Mouse (Mus musculus) CH12.LX (cell line): ENCODE results near the gene Ccr8. TPM values are rescaled to one million over a fixed set of nuclear protein-coding genes. Genes with fewer than 3 reads are reported as not detected.

Experiments
- DNase-seq: peaks from one replicate; pipeline ENCODE4 v3.0.0-alpha.2; 2013; ENCODE audit errors: extremely low read depth
- H3K27ac ChIP-seq: 2 replicates; pipeline ENCODE4 v1.5.1; 2012; ENCODE audit warnings: low read depth, mild to moderate bottlenecking, control low read depth, moderate library complexity; ENCODE audit not compliant: insufficient read depth
- H3K27me3 ChIP-seq: replicated peaks from 2 replicates; pipeline ENCODE3; 2012; ENCODE audit warnings: inconsistent platforms
- H3K36me3 ChIP-seq, 2 experiments: replicated peaks in 1 of 2; 2 replicates each; pipeline versions ENCODE3 to v1.6.1; 2012; ENCODE audit warnings: inconsistent platforms in 1 of 2, low read length in 1 of 2, mild to moderate bottlenecking in 1 of 2, mixed read lengths in 1 of 2, moderate library complexity in 1 of 2; ENCODE audit not compliant: control insufficient read depth in 1 of 2, insufficient read depth in 1 of 2
- H3K4me1 ChIP-seq, 2 experiments: 2 replicates each; pipeline ENCODE4 v1.6.1; 2012; ENCODE audit warnings: inconsistent platforms in 1 of 2, moderate library complexity in 1 of 2; ENCODE audit not compliant: insufficient read depth in 2 of 2, control insufficient read depth in 1 of 2
- H3K4me2 ChIP-seq: 2 replicates; pipeline ENCODE4 v1.6.1; 2012; ENCODE audit warnings: low read depth, mild to moderate bottlenecking, control low read depth; ENCODE audit not compliant: poor library complexity, insufficient read depth, severe bottlenecking
- H3K4me3 ChIP-seq, 3 experiments: fragments of 150-350 bp in 1 of 3; sonication (generic) in 1 of 3; replicated peaks in 1 of 3; 2 replicates each; pipeline versions ENCODE3 to v1.5.1; 2011 to 2012; ENCODE audit warnings: low read depth in 2 of 3, low read length in 2 of 3, mild to moderate bottlenecking in 2 of 3, moderate library complexity in 2 of 3, control low read depth in 1 of 3, improper control_type of control experiment in 1 of 3, inconsistent platforms in 1 of 3, mixed read lengths in 1 of 3; ENCODE audit not compliant: poor library complexity in 1 of 3
- H3K79me2 ChIP-seq: replicated peaks from 2 replicates; pipeline ENCODE4 v1.6.1; 2012; ENCODE audit warnings: mild to moderate bottlenecking, moderate library complexity; ENCODE audit not compliant: control insufficient read depth, poor library complexity, insufficient read depth, severe bottlenecking; ENCODE audit errors: extremely low read depth
- H3K9ac ChIP-seq: 2 replicates; pipeline ENCODE4 v1.6.1; 2012; ENCODE audit warnings: low read depth, mild to moderate bottlenecking, control low read depth, moderate library complexity; ENCODE audit not compliant: insufficient read depth
- H3K9me3 ChIP-seq: replicated peaks from 2 replicates; pipeline ENCODE3; 2012; ENCODE audit warnings: low read length, inconsistent platforms, mixed read lengths
- CHD1 ChIP-seq: IDR thresholded peaks from 2 replicates; pipeline ENCODE4 v1.6.1; 2012; ENCODE audit warnings: low read depth, low read length, improper control_type of control experiment, inconsistent platforms
- CHD2 ChIP-seq: IDR thresholded peaks from 2 replicates; pipeline ENCODE4 v1.6.1; 2011; ENCODE audit warnings: low read length, improper control_type of control experiment
- CTCF ChIP-seq, 2 experiments: IDR thresholded peaks in 1 of 2; conservative IDR thresholded peaks in 1 of 2; 2 replicates each; pipeline ENCODE4 v1.5.1; 2011 to 2012; ENCODE audit warnings: low read depth in 2 of 2, low read length in 2 of 2, improper control_type of control experiment in 1 of 2, inconsistent platforms in 1 of 2, mild to moderate bottlenecking in 1 of 2, moderate library complexity in 1 of 2
- ELF1 ChIP-seq: IDR thresholded peaks from 2 replicates; pipeline ENCODE4 v1.6.1; 2014; ENCODE audit warnings: low read depth, mild to moderate bottlenecking, inconsistent platforms, low read length, improper control_type of control experiment
- EP300 ChIP-seq: IDR thresholded peaks from 2 replicates; pipeline ENCODE4 v1.6.1; 2011; ENCODE audit warnings: low read length, improper control_type of control experiment
- ETS1 ChIP-seq: conservative IDR thresholded peaks from 2 replicates; pipeline ENCODE4 v1.6.1; 2012; ENCODE audit warnings: low read depth, mild to moderate bottlenecking, inconsistent platforms, low read length, improper control_type of control experiment, moderate library complexity
- GABPA ChIP-seq: IDR thresholded peaks from 2 replicates; pipeline ENCODE4 v1.6.1; 2012; ENCODE audit warnings: low read depth, low read length, improper control_type of control experiment, inconsistent platforms; ENCODE audit not compliant: insufficient replicate concordance
- HCFC1 ChIP-seq: IDR thresholded peaks from 2 replicates; pipeline ENCODE4 v1.6.1; 2012; ENCODE audit warnings: low read depth, mild to moderate bottlenecking, inconsistent platforms, low read length, improper control_type of control experiment
- IRF4 ChIP-seq: IDR thresholded peaks from 2 replicates; pipeline ENCODE4 v1.6.1; 2014; ENCODE audit warnings: low read depth, mild to moderate bottlenecking, inconsistent platforms, low read length, improper control_type of control experiment
- JUN ChIP-seq: IDR thresholded peaks from 2 replicates; pipeline ENCODE4 v1.6.1; 2011; ENCODE audit warnings: low read depth, mild to moderate bottlenecking, low read length, improper control_type of control experiment, moderate library complexity; ENCODE audit not compliant: insufficient read depth
- KAT2A ChIP-seq: IDR thresholded peaks from 2 replicates; pipeline ENCODE4 v1.6.1; 2012; ENCODE audit warnings: low read length, improper control_type of control experiment, inconsistent platforms; ENCODE audit not compliant: insufficient replicate concordance
- MAX ChIP-seq: IDR thresholded peaks from 2 replicates; pipeline ENCODE4 v1.6.1; 2011; ENCODE audit warnings: low read length, improper control_type of control experiment
- MAZ ChIP-seq: IDR thresholded peaks from 2 replicates; pipeline ENCODE4 v1.6.1; 2012; ENCODE audit warnings: low read depth, mild to moderate bottlenecking, inconsistent platforms, low read length, improper control_type of control experiment, moderate library complexity
- NELFE ChIP-seq: IDR thresholded peaks from 2 replicates; pipeline ENCODE4 v1.6.1; 2011; ENCODE audit warnings: low read depth, low read length, improper control_type of control experiment
- NRF1 ChIP-seq: IDR thresholded peaks from 2 replicates; pipeline ENCODE4 v1.6.1; 2014; ENCODE audit warnings: low read depth, mild to moderate bottlenecking, inconsistent platforms, low read length, improper control_type of control experiment, moderate library complexity
- POLR2A ChIP-seq: IDR thresholded peaks from 2 replicates; pipeline ENCODE4 v1.6.1; 2011; ENCODE audit warnings: low read depth, mild to moderate bottlenecking, improper control_type of control experiment, low read length
- POLR2AphosphoS2 ChIP-seq: IDR thresholded peaks from 2 replicates; pipeline ENCODE4 v1.6.1; 2011; ENCODE audit warnings: low read depth, low read length, improper control_type of control experiment
- RAD21 ChIP-seq: IDR thresholded peaks from 2 replicates; pipeline ENCODE4 v1.6.1; 2011; ENCODE audit warnings: low read depth, mild to moderate bottlenecking, low read length, improper control_type of control experiment, moderate library complexity
- SIN3A ChIP-seq: IDR thresholded peaks from 2 replicates; pipeline ENCODE4 v1.6.1; 2012; ENCODE audit warnings: low read length, improper control_type of control experiment, inconsistent platforms
- SMC3 ChIP-seq: IDR thresholded peaks from 2 replicates; pipeline ENCODE4 v1.6.1; 2011; ENCODE audit warnings: low read depth, low read length, improper control_type of control experiment
- TBP ChIP-seq: conservative IDR thresholded peaks from 2 replicates; pipeline ENCODE4 v1.6.1; 2011; ENCODE audit warnings: low read depth, low read length, improper control_type of control experiment
- UBTF ChIP-seq: IDR thresholded peaks from 2 replicates; pipeline ENCODE4 v1.6.1; 2012; ENCODE audit warnings: low read depth, mild to moderate bottlenecking, inconsistent platforms, low read length, improper control_type of control experiment, moderate library complexity
- ZC3H11A ChIP-seq: IDR thresholded peaks from 2 replicates; pipeline ENCODE4 v1.6.1; 2012; ENCODE audit warnings: low read depth, mild to moderate bottlenecking, inconsistent platforms, low read length, improper control_type of control experiment
- ZMIZ1 ChIP-seq: IDR thresholded peaks from 2 replicates; pipeline ENCODE4 v1.6.1; 2012; ENCODE audit warnings: low read depth, mild to moderate bottlenecking, inconsistent platforms, low read length, improper control_type of control experiment
- dilution Hi-C: fragments of 300-500 bp; cut with MboI; formaldehyde crosslinking; loops from 2 replicates; pipeline ENCODE4 v1.14.3; 2020; ENCODE audit warnings: low sequenced_read_pairs; ENCODE audit not compliant: extremely low pct_unique_long_range_greater_than_20kb, extremely low pct_ligation_motif_present
- in situ Hi-C: fragments of 300-500 bp; cut with MboI; formaldehyde crosslinking; loops from 3 replicates; pipeline ENCODE4 v1.14.3; 2019; ENCODE audit warnings: low sequenced_read_pairs, low pct_ligation_motif_present, low pct_unique_long_range_greater_than_20kb, mixed read lengths
- polyA plus RNA-seq: library from polyadenylated mRNA; unstranded; fragments of >175 nt; gene quantifications from 2 replicates; pipeline ENCODE4 v1.2.1, GENCODE M21; 2012; ENCODE audit warnings: low read depth; ENCODE audit not compliant: insufficient read length
- total RNA-seq, 2 experiments: library from RNA; depleted of rRNA; stranded (reverse); fragments of 300-350 nt in 1 of 2; fragments of >200 nt in 1 of 2; gene quantifications; 2 replicates each; pipeline ENCODE4 v1.2.3; 2012 to 2014

The Ccr8 gene
- total and polyA plus RNA-seq, 3 experiments: not detected

- Histone ChIP-seq H3K4me1 (peaks cover 0 to 4% of the 10 kb centered on the region in 2 experiments; a peak in 1 of 4 replicates), H3K27me3 (peaks cover 1% of the 10 kb centered on the region), H3K27ac (no peak overlapping the region), H3K4me3 (no peak overlapping the region), H3K9ac (no peak overlapping the region), H3K79me2 (no peaks in the 10 kb centered on the region), H3K36me3 (no peaks in the 10 kb centered on the region), H3K4me2 (no peak overlapping the region), H3K9me3 (no peaks in the 10 kb centered on the region)
- dilution Hi-C loops: no loop called here
- no peak for DNase-seq
- in situ Hi-C loops: no loop called here
- no peak for TF ChIP-seq KAT2A
- TF ChIP-seq CTCF (conservative IDR thresholded peaks at IDR 0.05 in 1 of 2, IDR thresholded peaks at IDR 0.05 in 1 of 2; ENCODE audit: low read depth in 2 of 2, low read length in 2 of 2): no peak
- TF ChIP-seq SIN3A: no peak
- no peak for TF ChIP-seq SMC3
- TF ChIP-seq MAX: no peak
- TF ChIP-seq ELF1: no peak
- no peak for TF ChIP-seq ETS1
Observed at GRCm38 (mm10) chr9:120095886-120096285, 4.0 kb downstream of the Ccr8 start.

GRCm38 (mm10) chr9:120098682-120099081 is 6.8 kb downstream of the Ccr8 start:
- Histone ChIP-seq H3K27ac (no peak overlapping the region), H3K36me3 (no peaks in the 10 kb centered on the region)
- dilution Hi-C loops: no loop called here
- TF ChIP-seq TBP (no peak), HCFC1 (no peak), ZC3H11A (peak; percentile 36; the same call in 1 of the 2 replicates), POLR2AphosphoS2 (no peak), ELF1 (peak; percentile 90), RAD21 (peak; percentile 68), SMC3 (peak; percentile 91), JUN (no peak), CTCF (conservative IDR thresholded peaks at IDR 0.05 in 1 of 2, IDR thresholded peaks at IDR 0.05 in 1 of 2; ENCODE audit: low read depth in 2 of 2, low read length in 2 of 2) (peak; percentile 88 to 90), IRF4 (peak; percentile 36; the same call in 1 of the 2 replicates)
- TF ChIP-seq, all 38 proteins: peak for 6
- Histone ChIP-seq H3K9me3 (no peaks in the 10 kb centered on the region), H3K9ac (no peak overlapping the region), H3K4me1 (peaks cover 0 to 4% of the 10 kb centered on the region in 2 experiments; a peak in 1 of 4 replicates), H3K79me2 (no peaks in the 10 kb centered on the region), H3K4me2 (peak overlapping the region; percentile 27), H3K27me3 (no peaks in the 10 kb centered on the region), H3K4me3 (no peak overlapping the region)
- in situ Hi-C loops: no loop called here
- peak; percentile 58 for DNase-seq

- in situ Hi-C loops (no loop called here), dilution Hi-C loops (no loop called here)
- no peaks in the 10 kb centered on the region for H3K9me3 ChIP-seq
- H3K4me3 ChIP-seq: no peak overlapping the region
- no peaks in the 10 kb centered on the region for H3K27me3 ChIP-seq
- H3K36me3 ChIP-seq: no peaks in the 10 kb centered on the region
- no peak for DNase-seq
- H3K27ac ChIP-seq: no peak overlapping the region
- TF ChIP-seq NELFE (no peak), HCFC1 (no peak), CHD1 (no peak), UBTF (no peak), ZC3H11A (no peak), GABPA (no peak), MAZ (no peak), ETS1 (no peak), NRF1 (no peak), POLR2A (no peak), EP300 (no peak), KAT2A (no peak), IRF4 (no peak), ZMIZ1 (no peak), CHD2 (no peak)
- H3K9ac ChIP-seq: no peak overlapping the region
- H3K4me2 ChIP-seq: no peak overlapping the region
- H3K79me2 ChIP-seq: no peaks in the 10 kb centered on the region
- peaks cover 0 to 4% of the 10 kb centered on the region in 2 experiments; a peak in 1 of 4 replicates for H3K4me1 ChIP-seq
Observed at GRCm38 (mm10) chr9:120099304-120099703, 7.4 kb downstream of the Ccr8 start.
